Mouse (Mus musculus): ENCODE results near the gene Il27ra.

DNA sequence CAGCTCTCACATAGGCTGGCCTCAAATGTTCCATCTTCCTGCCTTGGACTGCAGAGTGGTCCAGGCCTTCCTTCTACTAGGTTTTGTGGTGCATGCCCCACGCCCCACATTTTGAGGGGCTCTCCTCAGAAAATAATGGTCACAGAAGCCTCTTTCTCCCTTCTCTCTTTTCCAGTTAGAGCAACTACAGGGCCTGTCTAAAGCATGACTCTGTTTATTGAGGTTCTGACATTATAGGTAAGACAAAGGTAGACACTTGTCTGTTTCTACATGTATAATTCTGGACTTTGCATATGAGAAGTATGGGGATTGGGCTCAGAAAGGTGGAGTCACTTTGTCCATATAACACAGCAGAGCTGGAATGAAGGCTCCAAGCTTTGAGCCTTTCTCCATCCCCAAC is 22.6 kb upstream of the Il27ra start, which contains the start of gene Gm10643:
- TF ChIP-seq CTCF (IDR thresholded peaks at IDR 0.05; ENCODE audit: low read depth) (no peak), EP300 (IDR thresholded peaks at IDR 0.05; ENCODE audit: low read depth) (no peak)
